Mouse (Mus musculus) right cerebral cortex, postnatal 4 days (tissue): ENCODE measurements at regions not wholly inside any gene's neighbourhood (a gene's known extent, or its start where the extent isn't known, plus 50 kb on each side); places are given as distances from the start of the nearest gene placed in this dataset.

Experiments used
- DNase-seq: peaks from one replicate; pipeline ENCODE4 v3.0.0-alpha.2; 2022

DNA sequence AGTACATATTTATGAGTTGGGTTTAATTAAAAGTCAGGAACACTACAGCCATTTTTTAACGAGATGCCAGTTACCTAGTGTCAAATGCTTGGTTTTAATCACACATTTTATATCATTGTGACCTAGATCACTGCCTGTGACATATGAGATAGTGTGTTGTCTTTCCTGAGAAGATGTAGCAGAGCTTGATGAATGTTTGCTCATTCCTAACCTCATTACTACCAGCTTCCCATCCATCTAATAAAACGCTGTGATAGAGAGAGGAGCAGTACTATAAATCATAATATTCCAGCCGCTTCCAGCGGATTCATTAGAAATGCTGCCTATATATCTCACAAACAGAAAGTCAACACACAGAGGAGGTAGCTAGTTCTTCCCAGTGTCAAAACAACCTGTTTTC lies 163.6 kb downstream of the Aldoart1 start:
- DNase-seq: no peak

DNA sequence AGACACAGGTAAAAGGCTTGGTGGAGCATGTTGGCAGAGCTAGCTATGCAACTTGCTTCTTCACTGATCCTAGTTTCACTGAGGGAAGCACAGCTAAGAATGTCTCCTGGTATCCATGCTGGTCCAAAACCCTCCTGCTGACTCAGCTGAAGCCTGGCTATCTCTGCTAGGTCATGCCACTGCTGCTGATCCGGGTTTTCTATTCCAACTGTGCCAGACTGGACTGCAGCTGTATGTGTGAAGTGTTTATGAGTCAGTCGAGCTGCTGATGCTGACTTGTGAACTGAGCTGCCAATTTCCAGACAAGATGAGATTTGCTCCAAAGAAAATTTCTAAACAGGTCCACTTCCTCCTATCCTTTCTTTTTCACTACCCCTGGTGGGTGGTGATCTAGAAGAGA lies 178.4 kb downstream of the Aldoart1 start:
- no peak for DNase-seq

- no peak for DNase-seq
Measured at GRCm38 (mm10) chr4:72671652-72672411, 180.6 kb downstream of the Aldoart1 start.

DNA sequence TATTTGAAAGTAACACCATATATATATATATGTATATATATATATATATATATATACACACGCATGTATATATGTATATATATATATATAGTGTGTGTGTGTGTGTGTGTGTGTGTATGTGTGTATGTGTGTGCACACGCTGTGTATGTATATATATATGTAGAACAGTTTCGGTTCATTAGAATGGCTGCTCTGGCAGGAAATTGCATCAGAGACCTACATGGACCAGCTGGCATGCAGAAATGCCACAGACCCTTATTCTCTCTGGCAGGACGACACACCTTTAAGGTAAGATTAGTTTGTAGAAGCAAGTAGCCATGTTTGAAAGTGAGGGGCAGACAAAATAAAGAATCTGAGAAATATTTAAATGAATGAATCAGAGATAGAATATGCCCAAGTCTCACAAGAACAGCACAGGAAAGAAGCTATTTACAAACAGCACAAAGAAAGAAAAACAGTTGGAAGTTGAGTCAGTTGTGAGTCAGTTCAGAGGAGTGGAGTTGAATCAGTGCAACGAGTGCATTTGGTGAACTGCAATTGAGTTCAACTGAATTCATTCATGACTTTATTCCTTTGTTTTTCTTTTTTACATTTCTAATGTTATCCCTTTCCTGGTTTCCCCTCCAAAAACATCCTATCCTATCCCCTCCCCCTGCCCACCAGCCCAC lies 182.5 kb downstream of the Aldoart1 start:
- no peak for DNase-seq

- DNase-seq: no peak
Measured at GRCm38 (mm10) chr4:72664379-72664778, 188.1 kb downstream of the Aldoart1 start.

GRCm38 (mm10) chr4:72662477-72662876 lies 190.0 kb downstream of the Aldoart1 start:
- no peak for DNase-seq

- no peak for DNase-seq
Measured at GRCm38 (mm10) chr4:72656206-72656605, 196.2 kb downstream of the Aldoart1 start.

DNA sequence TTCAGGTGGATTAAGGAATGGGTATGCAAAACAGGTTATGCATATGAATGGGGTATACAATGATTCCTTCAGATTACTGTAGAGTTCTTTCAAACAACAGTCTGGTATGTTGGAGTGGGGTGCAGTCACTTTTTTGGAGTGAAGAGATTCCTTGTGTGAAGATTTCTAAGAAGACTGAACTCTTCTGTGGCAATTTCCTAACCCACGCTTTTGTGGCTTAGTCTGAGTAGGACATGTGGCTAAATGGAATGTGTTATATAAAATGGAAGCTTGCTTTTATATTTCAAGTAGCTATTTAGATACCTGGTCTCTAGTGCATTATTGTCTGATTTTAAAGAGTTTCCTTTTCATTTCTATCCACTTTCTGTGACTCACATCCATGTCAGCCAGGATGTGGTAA lies 205.3 kb downstream of the Aldoart1 start:
- DNase-seq: no peak

DNA sequence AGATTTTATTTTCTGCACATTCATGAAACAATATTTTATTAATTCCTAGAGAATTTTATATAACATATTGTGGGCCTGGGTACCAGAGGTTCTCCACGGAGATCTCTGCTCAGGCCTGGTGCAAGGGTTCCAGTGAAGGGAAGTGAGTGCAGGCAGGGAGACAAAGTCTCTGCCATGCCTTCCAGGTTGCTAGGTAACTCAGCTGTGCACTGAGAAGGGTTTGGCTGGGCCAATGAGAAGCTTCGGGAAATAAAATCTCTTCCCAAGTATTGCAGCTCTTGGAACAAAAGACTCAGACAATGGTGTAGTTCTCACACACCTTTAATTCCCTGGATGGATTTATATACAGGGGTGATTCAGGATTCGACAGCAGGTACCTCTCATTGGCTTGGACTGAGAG lies 223.0 kb downstream of the Aldoart1 start:
- DNase-seq: no peak

GRCm38 (mm10) chr4:72627219-72627930 lies 225.1 kb downstream of the Aldoart1 start:
- no peak for DNase-seq

GRCm38 (mm10) chr4:72605107-72605506 lies 247.3 kb downstream of the Aldoart1 start:
- DNase-seq: no peak

GRCm38 (mm10) chr4:72595494-72595893 lies 256.9 kb downstream of the Aldoart1 start:
- DNase-seq: no peak

GRCm38 (mm10) chr4:72592129-72592528 lies 260.3 kb downstream of the Aldoart1 start:
- no peak for DNase-seq

DNA sequence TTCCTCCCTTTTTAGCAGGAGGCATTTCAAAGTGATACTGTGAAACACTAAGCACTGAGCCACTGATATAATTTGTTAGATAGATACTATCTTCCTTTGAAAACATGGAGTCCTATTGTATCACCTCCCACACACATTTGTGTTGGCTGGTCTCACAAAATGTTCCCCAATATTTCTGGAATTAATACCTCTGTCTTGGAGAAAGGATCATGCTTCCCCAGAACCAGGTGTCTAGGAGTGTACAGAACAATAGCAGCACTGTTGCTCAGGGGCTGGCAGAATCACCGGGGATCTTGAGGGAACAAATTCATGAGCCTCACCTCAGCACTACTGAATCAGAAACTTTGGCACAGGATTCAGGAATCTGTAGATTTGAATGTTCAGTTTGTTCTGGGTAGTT lies 277.5 kb downstream of the Aldoart1 start:
- DNase-seq: no peak

- no peak for DNase-seq
Measured at GRCm38 (mm10) chr4:72571924-72572323, 280.5 kb downstream of the Aldoart1 start.

DNA sequence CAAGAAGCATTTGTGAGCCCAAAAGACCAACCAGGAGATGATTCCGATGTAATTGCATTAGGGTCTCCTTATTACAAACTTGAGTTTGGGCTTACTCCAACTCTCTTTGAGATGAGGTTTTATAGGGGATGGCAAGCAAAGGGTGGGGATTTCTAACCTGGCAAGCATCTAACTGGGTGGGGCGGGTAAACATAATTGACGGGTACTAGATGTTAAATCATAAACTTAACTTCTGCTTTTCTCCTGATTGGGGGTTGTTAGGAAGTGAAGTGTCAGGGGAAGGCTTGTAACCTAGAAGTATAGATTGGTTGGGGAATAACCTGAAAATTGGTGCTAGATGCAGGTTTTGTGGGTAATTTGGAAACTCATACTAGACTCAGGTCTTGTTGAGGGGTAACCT lies 287.2 kb downstream of the Aldoart1 start:
- DNase-seq: no peak

DNA sequence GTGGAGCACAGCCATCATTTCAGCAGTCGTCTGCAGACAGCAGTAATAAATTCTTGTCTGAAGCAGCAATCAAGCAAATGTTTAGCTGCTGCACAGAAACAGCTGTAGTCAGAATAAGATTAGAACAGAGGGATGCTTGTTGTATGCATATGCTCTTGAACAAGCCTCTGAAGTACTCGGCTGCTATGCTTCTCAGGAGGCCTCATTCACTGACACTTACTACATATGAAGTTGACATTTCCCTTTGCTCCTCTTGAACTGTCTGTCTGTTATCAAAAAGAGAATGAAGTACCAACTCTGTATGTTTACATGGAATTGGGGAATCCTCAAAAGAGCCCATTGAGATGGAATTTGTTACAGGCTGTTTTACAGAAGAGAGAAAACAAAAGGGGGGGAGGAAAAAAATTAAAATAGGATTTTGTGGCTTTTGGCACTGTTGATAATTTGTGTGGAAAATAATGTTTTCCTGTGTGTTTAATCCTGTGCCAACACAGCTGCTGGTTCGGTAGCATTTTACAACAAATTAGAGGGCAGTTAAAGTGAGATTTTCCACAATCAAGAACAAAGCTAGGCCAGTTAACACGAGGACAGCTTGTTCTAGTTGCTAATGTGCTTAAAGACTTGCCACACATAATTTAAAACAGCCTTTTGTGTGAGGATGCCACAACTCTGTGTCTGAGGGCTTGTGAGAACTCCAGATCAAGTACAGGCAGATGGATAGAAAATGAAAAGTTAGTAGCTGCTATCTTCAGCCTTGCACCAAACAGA lies 289.3 kb downstream of the Aldoart1 start:
- DNase-seq: no peak

DNA sequence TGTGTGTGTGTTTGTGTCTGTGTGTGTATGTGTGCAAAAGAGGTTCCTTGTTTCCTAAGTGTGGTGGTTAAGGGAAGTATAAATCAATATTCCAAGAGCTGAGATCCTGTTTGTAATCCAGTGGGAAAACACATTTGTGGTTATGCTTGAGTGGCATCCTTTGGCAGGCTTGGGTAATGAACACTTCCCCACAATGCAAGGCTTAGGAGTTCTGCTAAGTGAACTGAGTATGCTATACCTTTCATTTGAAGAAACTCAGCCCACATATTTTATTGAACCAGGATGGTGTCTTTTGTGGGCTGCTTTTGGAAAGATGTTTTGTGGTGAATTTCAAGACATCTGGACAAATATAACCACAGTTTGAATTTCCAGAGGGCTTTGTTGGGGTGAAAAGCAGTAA lies 298.2 kb downstream of the Aldoart1 start:
- no peak for DNase-seq

DNA sequence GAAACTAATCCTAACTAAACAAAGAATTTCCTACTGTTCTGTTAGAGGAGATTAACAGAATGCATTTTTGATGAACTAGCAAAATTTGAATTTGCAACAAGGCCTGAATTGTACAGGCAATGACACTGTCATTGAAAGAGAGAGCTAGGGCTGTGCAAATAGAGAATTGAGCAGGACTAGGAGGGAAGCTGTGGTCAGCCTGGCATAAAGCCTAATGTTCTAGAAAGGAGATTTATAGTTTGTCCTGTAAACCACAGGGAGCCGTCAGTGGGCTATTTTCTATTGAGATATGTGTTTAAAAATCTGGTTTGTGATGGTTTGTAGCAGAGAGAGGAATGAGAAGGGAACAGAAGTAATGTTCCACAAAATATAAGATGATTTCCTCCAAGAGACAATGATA lies 317.9 kb downstream of the Aldoart1 start:
- no peak for DNase-seq

DNA sequence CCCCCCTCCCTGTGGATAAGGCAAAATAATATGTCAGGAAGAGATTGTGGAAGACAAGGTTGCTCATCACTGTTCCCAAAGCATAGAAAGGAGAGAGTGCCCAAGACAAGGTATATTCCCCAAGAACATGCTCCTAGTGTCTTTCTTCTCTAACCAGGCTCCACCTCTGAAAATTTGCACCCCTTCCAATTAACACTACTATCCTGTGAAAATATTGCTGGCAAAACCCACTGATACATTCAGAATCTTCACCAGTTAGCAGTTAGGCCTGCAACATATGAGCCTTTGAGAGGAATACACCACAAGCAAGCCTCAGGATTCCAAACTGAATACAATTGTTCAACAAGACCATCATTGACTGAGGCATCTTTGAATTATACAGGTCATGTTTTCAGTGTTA lies 323.9 kb upstream of the Tle1 start:
- no peak for DNase-seq

DNA sequence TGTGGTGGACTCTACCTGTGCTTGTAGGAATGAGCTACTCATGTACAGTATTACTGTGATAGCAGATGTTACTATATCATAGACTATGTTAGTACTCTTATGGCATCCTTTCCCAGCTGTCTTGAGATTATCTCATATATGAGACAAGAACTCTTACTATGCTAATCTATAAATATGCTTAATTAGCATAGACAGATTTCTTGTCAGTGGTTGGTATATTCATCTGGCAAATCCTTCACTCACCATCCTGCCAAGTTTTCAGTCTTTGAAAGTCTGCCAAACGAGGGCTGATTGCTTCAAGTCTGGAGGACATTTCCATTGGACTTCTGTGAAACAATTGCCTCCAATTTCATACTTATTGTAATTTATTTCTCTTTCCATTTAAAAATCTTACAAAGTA lies 323.4 kb upstream of the Tle1 start:
- DNase-seq: peak; percentile 47

DNA sequence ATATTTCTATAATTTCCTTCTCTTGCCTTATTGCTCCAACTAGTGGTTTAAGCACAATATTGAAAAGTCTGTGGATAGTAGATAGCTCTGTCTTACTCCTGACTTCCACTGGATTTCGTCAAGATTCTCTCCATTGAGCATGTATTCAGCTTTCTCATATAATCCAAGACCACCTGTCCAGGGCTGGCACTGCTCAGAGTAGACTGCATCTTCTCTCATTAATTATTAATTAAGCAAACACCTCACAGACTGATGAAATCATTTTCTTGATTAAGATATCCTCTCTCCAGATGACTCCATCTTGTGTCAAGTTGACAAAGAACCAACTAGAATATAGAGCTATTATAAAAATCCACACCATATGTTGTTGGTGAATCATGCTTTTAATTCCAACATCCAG lies 310.5 kb upstream of the Tle1 start:
- DNase-seq: no peak

DNA sequence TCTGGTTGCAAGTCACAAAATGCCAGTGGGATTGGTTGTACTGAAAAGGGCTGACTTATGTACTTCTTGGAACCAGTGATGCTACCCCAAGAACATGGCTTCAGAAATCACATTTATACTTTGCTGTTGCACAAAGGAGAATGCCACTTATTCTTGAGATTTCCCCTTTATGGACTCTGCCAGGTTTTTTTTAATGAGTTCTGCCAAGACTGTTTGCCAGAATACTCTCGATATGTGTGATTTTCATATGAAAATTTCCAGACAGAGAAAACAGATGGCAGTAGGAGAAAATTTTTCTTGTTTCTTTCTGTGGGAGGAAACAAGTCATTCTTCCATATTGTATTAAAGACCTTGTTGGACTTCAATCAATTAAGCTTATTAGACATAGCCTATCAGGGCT lies 281.0 kb upstream of the Tle1 start:
- DNase-seq: no peak
